Mouse (Mus musculus): ENCODE measurements at regions not wholly inside any gene's neighbourhood (a gene's known extent, or its start where the extent isn't known, plus 50 kb on each side); places are given as distances from the start of the nearest gene placed in this dataset.

- no peak for TF ChIP-seq POLR2A (IDR thresholded peaks at IDR 0.05; ENCODE audit: extremely low read depth, insufficient read depth, low read length)
- TF ChIP-seq CTCF (IDR thresholded peaks at IDR 0.05; ENCODE audit: low read depth, low read length): no peak
Observed at GRCm38 (mm10) chr3:52781521-52781920, 235.5 kb downstream of the Cog6 start.
